Mouse (Mus musculus) heart, embryonic 10.5 days (tissue): ENCODE measurements around the gene Galntl6. TPM values are rescaled to one million over a fixed set of nuclear protein-coding genes. Genes with fewer than 3 reads are reported as not detected.

ENCODE experiments used
- DNase-seq: peaks from one replicate; pipeline ENCODE4 v3.0.0-alpha.2; 2017; ENCODE audit warnings: low spot score
- H3K27ac ChIP-seq: fragments of 300-500 bp; sonication (generic); 2 replicates; pipeline ENCODE4 v1.5.1; 2016; ENCODE audit warnings: mild to moderate bottlenecking
- H3K27me3 ChIP-seq: fragments of 300-500 bp; sonication (generic); 2 replicates; pipeline ENCODE4 v1.6.1; 2016; ENCODE audit warnings: mild to moderate bottlenecking; ENCODE audit not compliant: poor library complexity, insufficient read depth, severe bottlenecking
- H3K36me3 ChIP-seq: fragments of 300-500 bp; sonication (generic); 2 replicates; pipeline ENCODE4 v1.6.1; 2016; ENCODE audit warnings: mild to moderate bottlenecking, moderate library complexity
- H3K4me1 ChIP-seq: fragments of 300-500 bp; sonication (generic); 2 replicates; pipeline ENCODE4 v1.6.1; 2016; ENCODE audit warnings: mild to moderate bottlenecking
- H3K4me3 ChIP-seq: fragments of 300-500 bp; sonication (generic); 2 replicates; pipeline ENCODE4 v1.5.1; 2016; ENCODE audit warnings: mild to moderate bottlenecking, moderate library complexity
- H3K9me3 ChIP-seq: fragments of 300-500 bp; sonication (generic); 2 replicates; pipeline ENCODE4 v1.6.1; 2016; ENCODE audit warnings: mild to moderate bottlenecking, moderate library complexity
- WGBS: fragments of 180-500 bp; shearing (Covaris S2); methylation state at CpG from one replicate; pipeline ENCODE4 v1.1.7; 2016; 5-methylcytosine and 5-hydroxymethylcytosine counted together
- polyA plus RNA-seq: library from polyadenylated mRNA; unstranded; fragments of >200 nt; fragmentation: Nextera tagmentation; extraction: Ambion mirVana; gene quantifications from 2 replicates; pipeline ENCODE4 v1.2.1, GENCODE M21; 2016

Gene Galntl6
- polyA plus RNA-seq, 1 experiment from 2014 or later = 0.54 TPM

DNA sequence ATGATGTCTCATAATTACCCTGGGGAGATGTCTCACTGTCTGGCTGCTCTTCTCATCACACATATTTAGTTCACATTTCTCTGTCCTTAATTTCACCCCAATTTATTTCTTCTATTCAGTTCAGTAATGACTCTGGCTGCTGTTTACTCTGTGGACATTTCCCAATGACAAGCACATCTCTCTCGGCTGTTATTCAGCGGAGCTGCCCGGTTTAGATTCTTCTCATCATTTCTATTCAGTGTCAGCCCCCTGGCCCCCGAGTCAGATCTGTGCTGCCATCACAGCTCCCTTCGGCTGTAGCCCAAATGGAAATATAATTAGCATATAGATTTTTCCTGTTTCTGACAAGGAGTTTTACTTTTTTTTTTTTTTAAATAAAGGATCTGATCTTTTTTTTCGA is 1158.4 kb downstream of the Galntl6 start:
- H3K4me1 ChIP-seq = no peaks in the 10 kb centered on the region; the same call in 1 of the 2 replicates
- no peak for DNase-seq
- no peaks in the 10 kb centered on the region for H3K36me3 ChIP-seq
- H3K27me3 ChIP-seq = no peaks in the 10 kb centered on the region
- H3K27ac ChIP-seq = no peak overlapping the region
- 83% methylated on average over 6 of the region's 6 CpGs for WGBS
- no peak overlapping the region for H3K4me3 ChIP-seq
- no peaks in the 10 kb centered on the region for H3K9me3 ChIP-seq

DNA sequence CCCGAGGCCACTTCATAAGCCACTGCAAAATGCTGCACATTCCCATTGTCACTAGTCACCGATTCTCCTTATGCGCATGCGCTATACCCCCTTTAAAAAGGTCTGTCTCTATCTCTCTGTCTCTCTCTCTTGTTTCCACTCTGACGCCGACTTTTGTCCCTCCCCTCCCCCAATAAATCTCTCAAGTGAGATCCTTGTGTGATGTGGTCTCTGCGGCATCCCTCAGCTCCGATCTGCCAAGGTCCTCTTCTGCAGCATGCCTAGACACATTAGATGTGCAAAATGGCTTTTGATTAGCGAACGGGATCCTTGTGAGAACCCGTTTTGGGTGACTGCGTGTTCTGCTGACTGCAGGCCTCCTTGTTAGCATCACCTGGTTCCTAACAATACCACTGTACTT is 1168.8 kb downstream of the Galntl6 start:
- DNase-seq = no peak
- Histone ChIP-seq H3K36me3 (no peaks in the 10 kb centered on the region), H3K4me3 (no peak overlapping the region), H3K9me3 (no peaks in the 10 kb centered on the region), H3K27me3 (0 out of 2 replicates have a peak, but pooled peaks cover 4% of the 10 kb centered on the region), H3K27ac (no peak overlapping the region), H3K4me1 (no peaks in the 10 kb centered on the region)
- WGBS = 83% methylated on average over 12 of the region's 12 CpGs

DNA sequence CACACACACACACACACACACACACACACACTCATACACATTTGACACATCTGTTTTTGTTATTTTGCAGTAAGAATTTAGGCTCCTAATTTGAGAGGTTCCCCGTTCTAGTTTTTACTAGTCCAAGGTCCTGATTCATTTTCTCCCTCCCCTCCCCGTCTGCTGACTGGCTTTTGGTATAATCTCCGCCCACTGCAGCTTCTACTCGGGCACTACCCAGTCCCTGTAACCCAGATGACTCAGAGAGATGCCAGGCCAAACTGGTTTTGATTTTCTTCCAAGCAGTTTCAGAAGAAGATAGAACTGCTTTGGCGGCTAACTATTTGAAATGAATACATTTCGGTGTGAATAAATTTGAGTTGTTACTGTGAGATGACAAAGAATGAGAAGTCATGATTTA is 1170.5 kb downstream of the Galntl6 start:
- no peak overlapping the region for H3K27ac ChIP-seq
- H3K27me3 ChIP-seq = 0 out of 2 replicates have a peak, but pooled peaks cover 4% of the 10 kb centered on the region
- no peak for DNase-seq
- no peak overlapping the region for H3K4me3 ChIP-seq
- no peaks in the 10 kb centered on the region for H3K9me3 ChIP-seq
- H3K4me1 ChIP-seq = no peaks in the 10 kb centered on the region
- WGBS = 67% methylated on average over 6 of the region's 6 CpGs
- H3K36me3 ChIP-seq = no peaks in the 10 kb centered on the region

DNA sequence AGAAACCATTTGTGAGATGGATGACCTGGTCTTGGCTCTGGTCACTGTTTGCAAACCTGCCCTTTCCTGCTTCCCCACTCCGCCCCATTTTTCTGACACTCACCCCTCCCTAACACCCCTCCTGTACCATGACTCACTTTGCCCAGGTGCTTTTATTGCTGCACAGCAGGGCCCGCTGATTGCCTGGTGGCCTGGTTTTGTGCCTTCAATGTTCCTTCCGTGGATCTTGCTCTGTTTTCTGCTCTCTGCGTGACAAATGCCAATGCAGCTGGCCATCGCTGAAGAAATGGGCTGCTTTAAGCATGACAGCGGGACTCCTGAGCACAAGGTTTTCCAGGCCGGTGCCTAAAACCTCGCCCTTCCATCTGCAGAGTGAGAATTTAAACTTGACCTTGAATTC is 1171.1 kb downstream of the Galntl6 start:
- no peak overlapping the region for H3K4me3 ChIP-seq
- H3K27me3 ChIP-seq = 0 out of 2 replicates have a peak, but pooled peaks cover 4% of the 10 kb centered on the region
- no peak for DNase-seq
- H3K36me3 ChIP-seq = no peaks in the 10 kb centered on the region
- no peaks in the 10 kb centered on the region for H3K4me1 ChIP-seq
- WGBS = 63% methylated on average over 8 of the region's 8 CpGs
- no peak overlapping the region for H3K27ac ChIP-seq
- no peaks in the 10 kb centered on the region for H3K9me3 ChIP-seq

DNA sequence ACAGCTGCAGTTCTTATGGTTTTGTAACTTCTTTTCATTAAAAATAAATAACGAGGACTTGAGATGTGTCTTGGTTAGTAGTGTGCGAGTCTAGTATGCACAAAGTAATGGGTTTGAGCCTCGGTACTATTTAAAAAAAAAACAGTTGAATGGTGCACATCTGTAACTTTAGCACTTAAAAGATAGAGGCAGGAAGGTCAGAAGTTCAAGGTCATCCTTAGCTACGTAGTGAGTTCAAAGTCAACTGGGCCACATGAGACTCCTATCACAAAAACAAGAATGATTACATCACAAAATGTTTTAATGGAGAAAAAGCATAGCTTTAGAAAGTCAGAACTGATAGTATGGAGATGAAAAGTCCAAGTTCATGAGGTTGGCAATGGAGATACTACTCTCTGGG is 1175.2 kb downstream of the Galntl6 start:
- WGBS = 80% methylated on average over 4 of the region's 4 CpGs
- 0 out of 2 replicates have a peak, but pooled peaks cover 4% of the 10 kb centered on the region for H3K27me3 ChIP-seq
- H3K9me3 ChIP-seq = no peaks in the 10 kb centered on the region
- DNase-seq = no peak
- H3K4me1 ChIP-seq = no peaks in the 10 kb centered on the region
- H3K27ac ChIP-seq = no peak overlapping the region
- no peaks in the 10 kb centered on the region for H3K36me3 ChIP-seq
- no peak overlapping the region for H3K4me3 ChIP-seq

DNA sequence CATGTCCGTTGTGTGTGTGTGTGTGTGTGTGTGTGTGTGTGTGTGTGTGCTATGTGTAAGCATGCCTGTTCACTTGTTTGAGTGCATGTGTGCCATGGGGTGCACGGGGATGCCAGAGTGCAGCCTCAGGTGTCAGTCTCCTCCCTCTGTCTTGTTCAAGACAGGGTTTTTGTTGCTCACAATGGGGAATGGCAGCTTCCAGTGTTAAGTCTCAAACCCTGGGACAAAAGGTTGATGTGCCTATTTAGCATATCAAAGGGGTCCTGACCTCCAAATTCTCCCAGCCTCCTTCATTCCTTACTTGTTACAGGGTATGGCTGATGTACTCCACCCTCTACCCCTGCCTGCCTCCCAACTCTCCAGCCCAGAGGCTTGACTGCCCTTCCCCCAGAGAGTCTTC is 1179.6 kb downstream of the Galntl6 start:
- no peak for DNase-seq
- Histone ChIP-seq H3K27ac (no peak overlapping the region), H3K9me3 (no peaks in the 10 kb centered on the region), H3K4me1 (no peaks in the 10 kb centered on the region), H3K27me3 (no peaks in the 10 kb centered on the region), H3K4me3 (no peak overlapping the region), H3K36me3 (no peaks in the 10 kb centered on the region)
- WGBS = 55% methylated on average over 2 of the region's 2 CpGs

DNA sequence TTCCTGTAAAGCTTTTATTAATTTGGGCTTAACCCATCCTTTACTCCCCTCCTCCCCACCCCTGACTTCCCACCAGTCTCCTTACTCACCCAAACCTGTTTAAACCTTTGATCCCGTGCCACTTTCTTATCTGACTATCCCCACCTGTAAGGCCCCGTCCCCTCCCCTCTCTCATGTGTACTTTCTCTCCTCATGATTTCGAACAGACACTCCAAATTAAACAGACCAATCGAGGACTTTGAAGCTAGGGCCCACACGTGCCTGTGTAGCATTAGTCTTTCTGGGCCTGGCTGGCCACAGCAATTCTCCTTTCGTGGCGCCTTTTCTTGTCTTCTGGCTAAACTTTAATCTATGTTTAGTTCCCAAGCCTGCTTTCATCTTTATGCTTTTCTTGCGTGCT is 1180.8 kb downstream of the Galntl6 start:
- no peaks in the 10 kb centered on the region for H3K4me1 ChIP-seq
- no peak for DNase-seq
- H3K4me3 ChIP-seq = no peak overlapping the region
- WGBS = 79% methylated on average over 8 of the region's 8 CpGs
- no peak overlapping the region for H3K27ac ChIP-seq
- no peaks in the 10 kb centered on the region for H3K9me3 ChIP-seq
- H3K36me3 ChIP-seq = no peaks in the 10 kb centered on the region
- H3K27me3 ChIP-seq = no peaks in the 10 kb centered on the region

DNA sequence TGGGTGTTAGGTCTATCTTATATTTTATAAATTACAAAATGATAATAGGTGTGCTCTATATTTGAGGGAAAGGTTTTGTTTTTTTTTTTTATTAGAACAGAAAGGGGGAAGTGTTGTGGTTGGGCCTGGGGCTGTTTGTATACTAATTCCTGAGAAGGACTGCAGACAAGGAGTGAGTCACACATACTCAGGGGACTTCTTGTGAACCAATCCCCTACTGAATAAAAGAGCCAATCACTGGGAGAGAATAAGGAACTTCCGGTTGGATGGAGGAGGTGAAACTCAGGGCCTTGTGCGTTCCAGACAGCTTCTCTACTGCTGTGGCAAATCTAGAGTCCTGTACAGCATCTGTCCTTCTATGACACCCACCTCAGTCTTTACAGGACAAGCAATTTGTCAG is 1184.2 kb downstream of the Galntl6 start:
- Histone ChIP-seq H3K27ac (no peak overlapping the region), H3K36me3 (no peaks in the 10 kb centered on the region), H3K4me1 (no peaks in the 10 kb centered on the region), H3K27me3 (no peaks in the 10 kb centered on the region), H3K4me3 (no peak overlapping the region), H3K9me3 (no peaks in the 10 kb centered on the region)
- 74% methylated on average over 2 of the region's 2 CpGs for whole genome bisulfite sequencing
- no peak for DNase-seq

DNA sequence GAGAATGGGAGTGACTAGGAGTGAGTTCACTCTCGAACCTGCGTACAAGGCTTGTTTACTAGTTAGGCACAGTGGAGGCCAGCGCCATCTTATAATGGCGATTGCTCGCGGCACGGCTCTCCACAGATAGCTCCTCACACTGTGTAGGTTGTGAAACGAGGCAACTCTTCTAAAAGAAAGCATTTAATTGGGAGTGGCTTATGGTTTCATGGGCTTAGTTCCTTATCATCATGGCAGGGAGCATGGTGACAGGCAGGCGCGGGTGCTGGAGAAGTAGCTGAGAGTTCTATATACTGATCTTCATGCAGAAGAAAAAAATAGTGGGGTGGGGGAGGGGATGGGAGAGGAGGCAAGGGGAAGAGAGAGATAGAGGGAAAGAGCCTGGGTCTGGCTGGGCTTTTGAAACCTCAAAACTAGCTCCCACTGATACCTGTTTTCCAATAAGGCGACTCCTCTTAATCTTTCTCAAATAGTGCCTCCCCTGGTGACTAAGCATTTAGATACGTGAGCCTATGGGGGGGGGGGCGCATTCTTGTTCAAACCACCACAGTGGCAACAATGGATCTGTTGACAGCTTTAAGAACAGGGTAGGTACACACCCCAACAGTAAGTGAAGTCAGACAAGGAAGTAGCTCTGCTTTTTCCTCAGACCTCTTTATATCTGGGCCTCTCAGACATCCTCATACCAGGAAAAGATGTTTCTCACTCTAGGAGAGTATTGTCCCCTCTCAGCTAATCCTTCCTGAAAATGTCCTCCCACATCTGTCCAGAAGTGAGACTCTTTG is 1187.4 kb downstream of the Galntl6 start:
- H3K4me3 ChIP-seq = no peak overlapping the region
- no peaks in the 10 kb centered on the region for H3K36me3 ChIP-seq
- H3K4me1 ChIP-seq = no peaks in the 10 kb centered on the region
- H3K9me3 ChIP-seq = no peaks in the 10 kb centered on the region
- 83% methylated on average over 13 of the region's 13 CpGs for WGBS
- no peak for DNase-seq
- no peaks in the 10 kb centered on the region for H3K27me3 ChIP-seq
- no peak overlapping the region for H3K27ac ChIP-seq

Other genes with a start within 250 kb of the Galntl6 start
- 0.11 and 0.48 TPM in 2 replicates for gene BC030500, start 885 bp downstream of the Galntl6 start, polyA plus RNA-seq